Mouse (Mus musculus): ENCODE results near the gene Gm5767. TPM values are rescaled to one million over a fixed set of nuclear protein-coding genes. Genes with fewer than 3 reads are reported as not detected.
"Not testable (repeated sequence)": the region's sequence is repeated elsewhere in the genome, so short reads cannot be mapped to it uniquely, and the experiment has no call there.

The Gm5767 gene
- polyA plus RNA-seq, 1 experiment from 2014 or later: not detected

DNA sequence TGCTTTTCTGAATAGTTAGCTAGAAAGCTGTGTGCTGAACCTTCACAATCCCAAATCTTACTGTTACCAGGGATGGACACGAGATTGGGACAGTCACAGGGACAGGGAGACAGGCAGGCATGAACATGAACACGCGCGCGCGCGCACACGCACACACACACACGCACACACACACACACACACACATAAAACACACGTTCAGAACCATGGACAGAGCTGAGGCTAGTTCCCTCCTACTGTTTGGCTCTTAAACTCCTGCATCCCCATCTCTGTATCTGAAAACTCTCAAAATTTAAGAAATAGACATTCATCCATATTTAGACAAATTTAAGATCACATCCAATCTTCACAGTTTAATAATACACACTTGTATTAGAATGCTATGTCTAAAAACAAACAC is 37.2 kb downstream of the Gm5767 start:
- 0 out of 2 replicates have a peak, but pooled peaks cover 8% of the 10 kb centered on the region for H3K36me3 ChIP-seq
- H3K27me3 ChIP-seq (replicated peaks): no peaks in the 10 kb centered on the region
- WGBS: 90% methylated on average over 10 of the region's 10 CpGs
- H3K27ac ChIP-seq: no peak overlapping the region
- H3K4me2 ChIP-seq: no peak overlapping the region
- ATAC-seq (ENCODE audit: insufficient read depth, low FRiP score, low read depth): no peak
- 0 out of 2 replicates have a peak, but pooled peaks cover 2% of the 10 kb centered on the region for H3K4me1 ChIP-seq
- H3K9ac ChIP-seq: no peak overlapping the region
- no peak overlapping the region for H3K4me3 ChIP-seq (replicated peaks)
- no peaks in the 10 kb centered on the region for H3K9me3 ChIP-seq

DNA sequence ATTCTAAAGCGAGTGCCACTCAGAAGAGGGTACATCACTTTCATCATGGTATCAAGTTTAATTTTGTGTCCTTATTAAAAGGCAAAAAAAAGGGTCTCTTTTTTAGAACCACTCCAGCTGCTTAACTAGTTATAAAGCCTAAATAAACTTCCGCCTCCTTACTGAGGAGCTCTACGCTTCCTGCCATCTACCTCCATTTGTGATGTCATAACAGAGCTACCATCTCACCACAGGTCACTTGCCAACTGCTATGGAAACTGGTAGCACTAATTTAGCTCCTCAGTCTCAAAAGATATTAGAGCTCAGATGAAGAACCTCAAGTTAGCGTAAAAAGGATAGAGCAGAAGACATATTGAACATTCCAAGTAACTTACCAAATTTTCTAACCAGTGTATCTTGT is 39.9 kb downstream of the Gm5767 start:
- H3K4me2 ChIP-seq: no peak overlapping the region
- H3K9me3 ChIP-seq: no peaks in the 10 kb centered on the region
- no peak overlapping the region for H3K4me3 ChIP-seq (replicated peaks)
- H3K27me3 ChIP-seq (replicated peaks): no peaks in the 10 kb centered on the region
- no peak for ATAC-seq (ENCODE audit: insufficient read depth, low FRiP score, low read depth)
- H3K27ac ChIP-seq: no peak overlapping the region
- no peaks in the 10 kb centered on the region for H3K36me3 ChIP-seq
- no peak overlapping the region for H3K9ac ChIP-seq
- 88% methylated on average over 4 of the region's 4 CpGs for WGBS
- no peaks in the 10 kb centered on the region for H3K4me1 ChIP-seq

DNA sequence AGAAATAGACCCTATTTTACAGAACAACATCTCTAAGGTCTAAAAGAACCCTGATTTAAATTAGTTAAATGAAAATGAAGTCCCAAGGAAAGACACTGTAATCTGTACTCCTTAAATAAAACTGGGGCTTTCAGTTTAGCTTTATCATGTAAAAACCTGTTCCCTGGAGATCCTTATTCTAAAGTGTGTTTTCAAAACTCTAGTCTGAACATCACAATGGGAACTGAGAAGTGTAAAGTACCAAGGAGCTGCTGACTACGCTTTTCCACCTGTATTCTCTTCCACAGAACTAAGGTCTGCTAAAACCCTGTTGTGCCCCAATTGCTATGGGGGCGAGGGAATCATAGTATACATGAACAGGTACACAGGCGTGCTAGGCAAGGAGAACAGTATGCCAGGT is 43.5 kb downstream of the Gm5767 start:
- WGBS: 89% methylated on average over 3 of the region's 3 CpGs
- H3K4me1 ChIP-seq: no peaks in the 10 kb centered on the region
- H3K36me3 ChIP-seq: no peaks in the 10 kb centered on the region
- no peak overlapping the region for H3K4me2 ChIP-seq
- no peak overlapping the region for H3K4me3 ChIP-seq (replicated peaks)
- no peak for ATAC-seq (ENCODE audit: insufficient read depth, low FRiP score, low read depth)
- H3K9me3 ChIP-seq: no peaks in the 10 kb centered on the region
- no peaks in the 10 kb centered on the region for H3K27me3 ChIP-seq (replicated peaks)
- no peak overlapping the region for H3K27ac ChIP-seq
- no peak overlapping the region for H3K9ac ChIP-seq

DNA sequence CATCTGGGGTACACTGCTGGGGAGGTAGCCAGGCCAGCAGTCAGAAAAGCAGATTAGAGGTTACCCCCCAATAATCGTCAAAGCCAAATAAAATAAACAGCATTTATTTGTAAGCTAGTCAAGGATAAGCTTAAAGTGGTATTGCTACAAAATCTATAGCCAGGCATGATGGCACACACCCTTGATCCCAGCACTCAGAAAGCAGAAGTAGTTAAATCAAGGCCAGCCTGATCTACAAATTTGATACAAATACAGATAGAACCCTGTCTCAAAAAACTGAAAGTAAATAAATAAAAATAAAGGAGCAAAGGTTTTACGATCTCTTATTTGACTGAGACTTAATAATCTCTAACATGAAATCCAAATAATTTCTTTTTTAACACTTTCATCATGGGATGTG is 45.2 kb downstream of the Gm5767 start:
- Histone ChIP-seq H3K4me2 (no peak overlapping the region), H3K4me3 (replicated peaks) (no peak overlapping the region), H3K27me3 (replicated peaks) (no peaks in the 10 kb centered on the region), H3K27ac (no peak overlapping the region), H3K9ac (no peak overlapping the region), H3K4me1 (no peaks in the 10 kb centered on the region; the same call in 1 of the 2 replicates), H3K36me3 (no peaks in the 10 kb centered on the region), H3K9me3 (no peaks in the 10 kb centered on the region)
- ATAC-seq (ENCODE audit: insufficient read depth, low FRiP score, low read depth): no peak
- WGBS: 77% methylated on average over 2 of the region's 2 CpGs

DNA sequence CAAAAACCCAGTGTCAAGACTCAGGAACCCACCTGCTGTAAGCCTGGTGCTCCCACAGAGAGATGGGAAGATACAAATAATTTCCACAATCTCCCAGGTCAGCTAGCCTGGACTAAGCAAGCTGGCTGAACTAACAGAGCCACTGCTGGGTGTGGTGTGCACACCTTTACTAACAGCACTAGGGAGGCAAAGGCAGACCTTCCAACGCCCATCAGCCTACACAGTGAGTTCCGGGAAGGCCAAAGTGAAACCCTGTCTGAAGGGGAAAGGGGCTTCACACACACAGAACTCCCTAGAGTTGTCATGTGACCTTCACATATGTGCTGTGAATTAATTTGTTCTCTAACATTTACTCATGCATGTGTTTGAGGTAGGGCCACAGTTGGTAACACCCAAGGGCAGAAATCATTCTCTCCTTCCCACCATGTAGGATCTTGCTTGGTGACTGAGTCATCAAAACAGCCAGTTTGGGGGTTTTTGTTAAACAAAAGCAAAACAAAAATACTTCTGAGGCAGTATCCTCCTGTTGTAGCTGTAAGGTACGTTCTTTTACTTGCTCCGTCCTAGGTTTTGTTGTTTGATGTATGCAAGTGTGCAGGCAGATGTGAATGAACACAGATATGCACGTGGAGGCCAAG is 47.7 kb downstream of the Gm5767 start:
- Histone ChIP-seq H3K9me3 (no peaks in the 10 kb centered on the region), H3K9ac (no peak overlapping the region), H3K36me3 (no peaks in the 10 kb centered on the region), H3K4me2 (no peak overlapping the region), H3K4me1 (peaks cover 3% of the 10 kb centered on the region; the same call in 1 of the 2 replicates), H3K4me3 (replicated peaks) (no peak overlapping the region), H3K27me3 (replicated peaks) (no peaks in the 10 kb centered on the region), H3K27ac (no peak overlapping the region)
- WGBS: 86% methylated on average over 5 of the region's 5 CpGs
- no peak for ATAC-seq (ENCODE audit: insufficient read depth, low FRiP score, low read depth)

DNA sequence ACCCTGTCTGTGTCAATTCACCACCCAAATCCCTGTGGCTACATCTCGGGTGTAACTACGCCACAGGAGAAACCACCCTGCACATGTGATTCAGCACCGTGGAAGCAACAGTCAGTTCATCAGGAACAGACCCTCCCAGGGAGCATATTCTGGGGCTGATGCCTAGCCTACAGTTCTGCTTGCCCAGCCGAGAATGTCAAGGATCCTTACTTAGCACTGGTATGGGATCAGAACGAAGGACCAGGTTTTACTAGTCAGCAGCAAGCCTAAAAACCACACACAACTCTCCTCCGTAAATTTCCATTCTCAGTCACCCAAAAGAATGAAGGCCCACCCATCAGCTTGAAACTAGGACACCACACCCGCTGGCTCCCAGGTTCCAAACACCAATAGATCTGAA is 51.1 kb downstream of the Gm5767 start:
- H3K36me3 ChIP-seq: no peaks in the 10 kb centered on the region
- H3K4me2 ChIP-seq: no peak overlapping the region
- H3K9me3 ChIP-seq: no peaks in the 10 kb centered on the region
- no peaks in the 10 kb centered on the region for H3K27me3 ChIP-seq (replicated peaks)
- no peak for ATAC-seq (ENCODE audit: insufficient read depth, low FRiP score, low read depth)
- no peak overlapping the region for H3K9ac ChIP-seq
- peaks cover 22% of the 10 kb centered on the region for H3K4me1 ChIP-seq
- no peak overlapping the region for H3K27ac ChIP-seq
- 73% methylated on average over 7 of the region's 7 CpGs for WGBS
- H3K4me3 ChIP-seq (replicated peaks): no peak overlapping the region

DNA sequence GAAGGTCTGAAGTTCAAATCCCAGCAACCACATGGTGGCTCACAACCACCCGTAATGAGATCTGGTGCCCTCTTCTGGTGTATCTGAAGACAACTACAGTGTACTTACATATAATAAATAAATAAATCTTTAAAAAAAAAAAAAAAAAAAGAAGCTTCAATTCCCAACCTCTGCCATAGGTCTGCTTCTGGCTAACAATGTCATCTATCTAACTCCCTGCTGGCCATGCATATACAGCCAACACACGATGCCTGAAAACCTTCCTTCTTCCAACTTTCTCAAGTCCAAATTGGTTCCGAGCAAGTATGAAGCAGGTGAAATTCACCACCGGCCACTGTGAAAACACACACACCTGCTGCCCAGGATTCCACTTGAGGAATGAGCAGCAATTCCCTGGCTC is 51.9 kb downstream of the Gm5767 start:
- H3K9ac ChIP-seq; H3K9me3 ChIP-seq; H3K4me3 ChIP-seq (replicated peaks); H3K4me2 ChIP-seq; ATAC-seq (ENCODE audit: insufficient read depth, low FRiP score, low read depth); H3K27ac ChIP-seq; H3K27me3 ChIP-seq (replicated peaks); H3K36me3 ChIP-seq: not testable (repeated sequence)
- peaks cover 28% of the 10 kb centered on the region for H3K4me1 ChIP-seq
- WGBS: 86% methylated on average over 3 of the region's 4 CpGs

Other genes starting within 250 kb of the Gm5767 start
- gene Mettl22, start 210.0 kb upstream of the Gm5767 start, polyA plus RNA-seq (2015; fragmentation: Nextera tagmentation; extraction: Ambion mirVana): 14.0 and 14.7 TPM in 2 replicates
- gene Abat, start 167.3 kb upstream of the Gm5767 start, polyA plus RNA-seq (2015; fragmentation: Nextera tagmentation; extraction: Ambion mirVana): 32.1 and 38.0 TPM in 2 replicates
- 67.6 and 69.2 TPM in 2 replicates for gene Pmm2, start 43.1 kb upstream of the Gm5767 start, polyA plus RNA-seq (2015; fragmentation: Nextera tagmentation; extraction: Ambion mirVana)
- 18.8 and 20.1 TPM in 2 replicates for gene Tmem186, start 43.1 kb upstream of the Gm5767 start, polyA plus RNA-seq (2015; fragmentation: Nextera tagmentation; extraction: Ambion mirVana)
- 82.3 and 92.6 TPM in 2 replicates for gene Carhsp1, start 8.6 kb upstream of the Gm5767 start, polyA plus RNA-seq (2015; fragmentation: Nextera tagmentation; extraction: Ambion mirVana)
- gene Usp7, start 111.5 kb downstream of the Gm5767 start, polyA plus RNA-seq (2015; fragmentation: Nextera tagmentation; extraction: Ambion mirVana): 26.7 and 28.3 TPM in 2 replicates
- 20.3 and 20.8 TPM in 2 replicates for gene 1810013L24Rik, start 149.3 kb downstream of the Gm5767 start, polyA plus RNA-seq (2015; fragmentation: Nextera tagmentation; extraction: Ambion mirVana)

Data from stomach, embryonic 15.5 days (tissue).